Mouse (Mus musculus) hindbrain, embryonic 15.5 days (tissue): ENCODE results near the gene Abca3. TPM values are rescaled to one million over a fixed set of nuclear protein-coding genes. Genes with fewer than 3 reads are reported as not detected.
"Not testable (repeated sequence)": the region's sequence is repeated elsewhere in the genome, so short reads cannot be mapped to it uniquely, and the experiment has no call there.

ENCODE experiments used
- ATAC-seq: fragments of 200-750 bp; cut with Nextera tagmentation; 2 replicates; pipeline ENCODE4 v1.8.0; 2017; ENCODE audit warnings: low read depth, moderate number of reproducible peaks, moderate TSS enrichment; ENCODE audit not compliant: low FRiP score
- H3K27ac ChIP-seq: fragments of 300-500 bp; sonication (generic); replicated peaks from 2 replicates; pipeline ENCODE4 v1.5.1; 2015; ENCODE audit warnings: mild to moderate bottlenecking, inconsistent platforms
- H3K27me3 ChIP-seq: fragments of 300-500 bp; sonication (generic); 2 replicates; pipeline ENCODE4 v1.6.1; 2015; ENCODE audit warnings: control low read depth, inconsistent platforms
- H3K36me3 ChIP-seq: fragments of 300-500 bp; sonication (generic); 2 replicates; pipeline ENCODE4 v1.6.1; 2015; ENCODE audit warnings: control low read depth, inconsistent platforms
- H3K4me1 ChIP-seq: fragments of 300-500 bp; sonication (generic); replicated peaks from 2 replicates; pipeline ENCODE4 v1.6.1; 2015; ENCODE audit warnings: control low read depth, inconsistent platforms
- H3K4me2 ChIP-seq: fragments of 300-500 bp; sonication (generic); 2 replicates; pipeline ENCODE4 v1.6.1; 2015; ENCODE audit warnings: moderate library complexity, mild to moderate bottlenecking, inconsistent platforms
- H3K4me3 ChIP-seq: fragments of 300-500 bp; sonication (generic); 2 replicates; pipeline ENCODE4 v1.5.1; 2015; ENCODE audit warnings: mild to moderate bottlenecking, inconsistent platforms
- H3K9ac ChIP-seq: fragments of 300-500 bp; sonication (generic); 2 replicates; pipeline ENCODE4 v1.6.1; 2015; ENCODE audit warnings: inconsistent platforms
- H3K9me3 ChIP-seq: fragments of 300-500 bp; sonication (generic); 2 replicates; pipeline ENCODE4 v1.6.1; 2016; ENCODE audit warnings: control low read depth, inconsistent platforms
- WGBS: fragments of 180-500 bp; shearing (Covaris S2); methylation state at CpG from one replicate; pipeline ENCODE4 v1.1.7; 2015; 5-methylcytosine and 5-hydroxymethylcytosine counted together
- polyA plus RNA-seq: library from polyadenylated mRNA; unstranded; fragments of >200 nt; fragmentation: Nextera tagmentation; extraction: Ambion mirVana; gene quantifications from 2 replicates; pipeline ENCODE4 v1.2.1, GENCODE M21; 2015

The Abca3 gene
- polyA plus RNA-seq, 1 experiment from 2014 or later, result 31.9 TPM

GRCm38 (mm10) chr17:24391149-24391548 lies 39.4 kb downstream of the Abca3 start:
- H3K9me3 ChIP-seq, result no peaks in the 10 kb centered on the region
- no peak for ATAC-seq
- 66% methylated on average over 8 of the region's 8 CpGs for WGBS
- H3K36me3 ChIP-seq, result peaks cover 58% of the 10 kb centered on the region
- H3K4me1 ChIP-seq, result no peaks in the 10 kb centered on the region
- no peak overlapping the region for H3K4me3 ChIP-seq
- H3K27me3 ChIP-seq, result no peaks in the 10 kb centered on the region
- H3K4me2 ChIP-seq, result no peak overlapping the region
- no peak overlapping the region for H3K9ac ChIP-seq
- H3K27ac ChIP-seq, result no peak overlapping the region

- Histone ChIP-seq H3K36me3 (peaks cover 48% of the 10 kb centered on the region), H3K27me3 (no peaks in the 10 kb centered on the region), H3K9ac (no peak overlapping the region), H3K4me2 (no peak overlapping the region), H3K9me3 (no peaks in the 10 kb centered on the region), H3K4me1 (no peaks in the 10 kb centered on the region), H3K4me3 (no peak overlapping the region), H3K27ac (no peak overlapping the region)
- WGBS, result 46% methylated on average over 4 of the region's 4 CpGs
- no peak for ATAC-seq
Measured at GRCm38 (mm10) chr17:24393527-24393926, 41.8 kb downstream of the Abca3 start.

- Histone ChIP-seq H3K4me3 (no peak overlapping the region), H3K27me3 (no peaks in the 10 kb centered on the region), H3K27ac (no peak overlapping the region), H3K9ac (no peak overlapping the region), H3K4me2 (no peak overlapping the region), H3K9me3 (no peaks in the 10 kb centered on the region), H3K4me1 (no peaks in the 10 kb centered on the region), H3K36me3 (peaks cover 42% of the 10 kb centered on the region)
- no peak for ATAC-seq
- 90% methylated on average over 7 of the region's 7 CpGs for WGBS
Measured at GRCm38 (mm10) chr17:24394456-24394855, 42.7 kb downstream of the Abca3 start.

- no peak overlapping the region for H3K27ac ChIP-seq
- no peaks in the 10 kb centered on the region for H3K9me3 ChIP-seq
- H3K27me3 ChIP-seq, result no peaks in the 10 kb centered on the region
- H3K9ac ChIP-seq, result no peak overlapping the region
- no peak overlapping the region for H3K4me3 ChIP-seq
- H3K36me3 ChIP-seq, result peaks cover 75% of the 10 kb centered on the region
- no peaks in the 10 kb centered on the region for H3K4me1 ChIP-seq
- ATAC-seq, result no peak
- 83% methylated on average over 3 of the region's 3 CpGs for WGBS
- H3K4me2 ChIP-seq, result no peak overlapping the region
Measured at GRCm38 (mm10) chr17:24402371-24402770, 50.6 kb downstream of the Abca3 start.

- Histone ChIP-seq H3K4me3 (no peak overlapping the region), H3K27ac (no peak overlapping the region), H3K9ac (no peak overlapping the region), H3K36me3 (peaks cover 73% of the 10 kb centered on the region), H3K9me3 (no peaks in the 10 kb centered on the region), H3K4me1 (no peaks in the 10 kb centered on the region), H3K27me3 (no peaks in the 10 kb centered on the region), H3K4me2 (no peak overlapping the region)
- no peak for ATAC-seq
- 91% methylated on average over 12 of the region's 12 CpGs for WGBS
Measured at GRCm38 (mm10) chr17:24407116-24407803, 55.5 kb downstream of the Abca3 start.

GRCm38 (mm10) chr17:24413557-24414211 lies 61.9 kb downstream of the Abca3 start:
- Histone ChIP-seq H3K4me3 (peak overlapping the region; percentile 81), H3K4me1 (peaks cover 38% of the 10 kb centered on the region), H3K4me2 (peak overlapping the region; percentile 92), H3K27me3 (no peaks in the 10 kb centered on the region), H3K27ac (peak overlapping the region; percentile 89), H3K36me3 (peaks cover 34% of the 10 kb centered on the region), H3K9ac (peak overlapping the region; percentile 40), H3K9me3 (no peaks in the 10 kb centered on the region)
- ATAC-seq, result peak; percentile 46
- 35% methylated on average over 22 of the region's 22 CpGs for WGBS

GRCm38 (mm10) chr17:24414230-24414976 lies 62.7 kb downstream of the Abca3 start, which contains the start of gene Rnps1:
Gene Rnps1 (plus strand): TSS chr17:24414565.
- Histone ChIP-seq H3K9me3 (no peaks in the 10 kb centered on the region), H3K4me3 (peak within 1 kb of the TSS; percentile 81), H3K27me3 (no peaks in the 10 kb centered on the region), H3K36me3 (peaks cover 35% of the 10 kb centered on the region), H3K4me1 (peaks cover 38% of the 10 kb centered on the region), H3K9ac (peak within 1 kb of the TSS; percentile 79), H3K27ac (peak within 1 kb of the TSS; percentile 89), H3K4me2 (peak within 1 kb of the TSS; percentile 92)
- under 1% methylated on average over 64 of the region's 64 CpGs for WGBS
- peak; percentile 95 for ATAC-seq

GRCm38 (mm10) chr17:24415011-24415410 lies 63.3 kb downstream of the Abca3 start:
- Histone ChIP-seq H3K9me3 (no peaks in the 10 kb centered on the region), H3K27ac (peak overlapping the region; percentile 89), H3K4me2 (peak overlapping the region; percentile 92), H3K9ac (peak overlapping the region; percentile 79), H3K4me3 (peak overlapping the region; percentile 81), H3K36me3 (peaks cover 35% of the 10 kb centered on the region), H3K4me1 (peaks cover 38% of the 10 kb centered on the region), H3K27me3 (no peaks in the 10 kb centered on the region)
- no peak for ATAC-seq
- 0% methylated on average over 21 of the region's 21 CpGs for WGBS

GRCm38 (mm10) chr17:24416051-24416652 lies 64.4 kb downstream of the Abca3 start:
- Histone ChIP-seq H3K9me3 (no peaks in the 10 kb centered on the region), H3K9ac (no peak overlapping the region), H3K4me2 (peak overlapping the region; percentile 92), H3K27me3 (no peaks in the 10 kb centered on the region), H3K4me3 (peak overlapping the region; percentile 81), H3K27ac (no peak overlapping the region), H3K36me3 (peaks cover 38% of the 10 kb centered on the region), H3K4me1 (peaks cover 38% of the 10 kb centered on the region)
- no peak for ATAC-seq
- 85% methylated on average over 3 of the region's 3 CpGs for WGBS

- H3K27ac ChIP-seq, result no peak overlapping the region
- peaks cover 12% of the 10 kb centered on the region for H3K4me1 ChIP-seq
- H3K27me3 ChIP-seq, result no peaks in the 10 kb centered on the region
- no peak overlapping the region for H3K4me2 ChIP-seq
- H3K9me3 ChIP-seq, result no peaks in the 10 kb centered on the region
- no peak overlapping the region for H3K9ac ChIP-seq
- H3K4me3 ChIP-seq, result no peak overlapping the region
- WGBS, result 93% methylated on average over 4 of the region's 4 CpGs
- H3K36me3 ChIP-seq, result peaks cover 63% of the 10 kb centered on the region
- ATAC-seq, result no peak
Measured at GRCm38 (mm10) chr17:24423114-24423513, 71.4 kb downstream of the Abca3 start.

GRCm38 (mm10) chr17:24424489-24424888 lies 72.7 kb downstream of the Abca3 start:
- 94% methylated on average over 5 of the region's 5 CpGs for WGBS
- peaks cover 52% of the 10 kb centered on the region for H3K36me3 ChIP-seq

GRCm38 (mm10) chr17:24425326-24425725 lies 73.6 kb downstream of the Abca3 start:
- WGBS, result 86% methylated on average over 6 of the region's 8 CpGs
- H3K36me3 ChIP-seq, result peaks cover 44% of the 10 kb centered on the region
- H3K4me3 ChIP-seq, result not testable (repeated sequence)

More at GRCm38 (mm10) chr17:24424489-24424888, 72.7 kb downstream of the Abca3 start:
- Histone ChIP-seq H3K27me3 (no peaks in the 10 kb centered on the region), H3K4me3 (no peak overlapping the region), H3K4me1 (peaks cover 16% of the 10 kb centered on the region), H3K4me2 (no peak overlapping the region), H3K9ac (no peak overlapping the region), H3K9me3 (no peaks in the 10 kb centered on the region), H3K27ac (no peak overlapping the region)
- no peak for ATAC-seq

More at GRCm38 (mm10) chr17:24425326-24425725, 73.6 kb downstream of the Abca3 start:
- not testable (repeated sequence) for H3K9ac ChIP-seq, H3K27me3 ChIP-seq, ATAC-seq, H3K9me3 ChIP-seq, H3K27ac ChIP-seq, H3K4me2 ChIP-seq
- H3K4me1 ChIP-seq, result peaks cover 16% of the 10 kb centered on the region
